Mouse (Mus musculus): ENCODE results near the gene Samhd1.

The Samhd1 gene

GRCm38 (mm10) chr2:157053787-157054186, 81.3 kb downstream of the Samhd1 start:
- no peak for DNase-seq (ENCODE audit: low spot score)

- no peak for DNase-seq (ENCODE audit: low spot score)
These were observed 81.9 kb downstream of the Samhd1 start for GRCm38 (mm10) chr2:157053124-157053523.

GRCm38 (mm10) chr2:157052448-157052847, 82.6 kb downstream of the Samhd1 start:
- no peak for DNase-seq (ENCODE audit: low spot score)

GRCm38 (mm10) chr2:157049831-157050243, 85.2 kb downstream of the Samhd1 start:
- peak; percentile 92 for DNase-seq (ENCODE audit: low spot score)

- DNase-seq (ENCODE audit: low spot score) = no peak
These were observed 86.5 kb downstream of the Samhd1 start for GRCm38 (mm10) chr2:157048395-157049181.

Data from MN1 (cell line).